Mouse (Mus musculus): ENCODE measurements around the gene Gm5286.
"Not testable (repeated sequence)": the region's sequence is repeated elsewhere in the genome, so short reads cannot be mapped to it uniquely, and the experiment has no call there.

The Gm5286 gene

GRCm38 (mm10) chr3:94196414-94196813 lies at the start of gene Gm5286:
TSS of gene Gm5286 (plus strand) at chr3:94196714.
- DNase-seq, result not testable (repeated sequence)

- not testable (repeated sequence) for DNase-seq
Measured at GRCm38 (mm10) chr3:94167351-94167750, 29.2 kb upstream of the Gm5286 start.

DNA sequence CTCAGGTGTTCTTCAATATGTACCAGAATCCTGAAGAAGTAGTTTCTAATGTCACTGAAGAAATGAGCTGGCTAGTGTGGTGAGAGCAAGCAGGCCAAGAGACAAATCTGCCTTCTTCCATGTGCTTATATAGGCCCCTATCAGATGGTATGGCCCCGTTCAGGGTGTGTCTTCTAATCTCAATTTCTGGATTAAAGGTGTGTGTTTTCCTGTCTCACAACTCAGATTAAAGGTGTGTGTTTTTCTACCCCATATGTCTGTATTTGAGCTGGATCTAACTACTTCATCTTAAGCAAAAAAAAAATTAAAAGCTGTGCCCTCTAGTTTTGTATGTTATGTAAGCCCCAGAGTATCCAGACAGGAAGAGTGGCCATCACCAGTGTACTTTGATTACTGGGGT lies 18.4 kb upstream of the Gm5286 start, which contains the start of gene Gm10696:
Gm10696 (minus strand) TSS at position 101 of the 400 bp plus-strand sequence.
- not testable (repeated sequence) for DNase-seq

Data from kidney, postnatal 4 days (tissue).